Mouse (Mus musculus) liver, embryonic 14.5 days (tissue): ENCODE results near the gene Pla2g4c. TPM values are rescaled to one million over a fixed set of nuclear protein-coding genes. Genes with fewer than 3 reads are reported as not detected.

Experiments
- ATAC-seq: fragments of 200-750 bp; cut with Nextera tagmentation; 2 replicates; pipeline ENCODE4 v1.8.0; 2017; ENCODE audit warnings: moderate number of reproducible peaks, mild to moderate bottlenecking, moderate library complexity; ENCODE audit not compliant: insufficient read depth
- DNase-seq, 3 experiments: peaks; one replicate each; pipeline ENCODE4 v3.0.0-alpha.2; 2012 to 2013; ENCODE audit warnings: low read depth in 3 of 3, low spot score in 3 of 3
- H3K27ac ChIP-seq: fragments of 300-500 bp; sonication (generic); 2 replicates; pipeline ENCODE4 v1.5.1; 2014; ENCODE audit warnings: moderate library complexity, mild to moderate bottlenecking, control low read depth, inconsistent platforms
- H3K27me3 ChIP-seq: fragments of 300-500 bp; sonication (generic); 2 replicates; pipeline ENCODE4 v1.6.1; 2014; ENCODE audit warnings: mild to moderate bottlenecking, low read length, moderate library complexity; ENCODE audit not compliant: control insufficient read depth, insufficient read depth
- H3K36me3 ChIP-seq: fragments of 300-500 bp; sonication (generic); replicated peaks from 2 replicates; pipeline ENCODE4 v1.6.1; 2014; ENCODE audit warnings: low read depth; ENCODE audit not compliant: control insufficient read depth, insufficient read depth
- H3K4me1 ChIP-seq, 2 experiments: fragments of 200-500 bp in 1 of 2; fragments of 300-500 bp in 1 of 2; sonication (generic) in 1 of 2; replicated peaks; 2 replicates each; pipeline ENCODE4 v1.6.1; 2012 to 2014; ENCODE audit warnings: antibody characterized with exemption in 1 of 2, inconsistent platforms in 1 of 2, low read length in 1 of 2; ENCODE audit not compliant: control insufficient read depth in 2 of 2, insufficient read depth in 2 of 2
- H3K4me2 ChIP-seq: fragments of 300-500 bp; sonication (generic); 2 replicates; pipeline ENCODE4 v1.6.1; 2014; ENCODE audit warnings: low read depth, mild to moderate bottlenecking, control low read depth, moderate library complexity
- H3K4me3 ChIP-seq, 2 experiments: fragments of 200-500 bp in 1 of 2; fragments of 300-500 bp in 1 of 2; sonication (generic) in 1 of 2; 2 replicates each; pipeline ENCODE4 v1.5.1; 2012 to 2014; ENCODE audit warnings: low read depth in 2 of 2, low read length in 2 of 2, mild to moderate bottlenecking in 2 of 2, control low read depth in 1 of 2, inconsistent platforms in 1 of 2, moderate library complexity in 1 of 2; ENCODE audit not compliant: insufficient read depth in 1 of 2
- H3K9ac ChIP-seq: fragments of 300-500 bp; sonication (generic); replicated peaks from 2 replicates; pipeline ENCODE4 v1.6.1; 2014; ENCODE audit warnings: mild to moderate bottlenecking, control low read depth, moderate library complexity
- H3K9me3 ChIP-seq: fragments of 300-500 bp; sonication (generic); 2 replicates; pipeline ENCODE4 v1.6.1; 2016; ENCODE audit warnings: low read length, mixed read lengths; ENCODE audit not compliant: control insufficient read depth
- CTCF ChIP-seq: IDR thresholded peaks from 2 replicates; pipeline ENCODE4 v1.5.1; 2016; ENCODE audit warnings: antibody characterized with exemption, low read depth, control low read depth
- EP300 ChIP-seq: IDR thresholded peaks from 2 replicates; pipeline ENCODE4 v1.6.1; 2016; ENCODE audit warnings: antibody characterized with exemption, low read depth
- WGBS: fragments of 180-500 bp; shearing (Covaris S2); extraction: QIAGEN DNeasy Blood & Tissue Kit; methylation state at CpG from one replicate; pipeline ENCODE4 v1.1.7; 2014; ENCODE audit not compliant: insufficient replicate concordance; 5-methylcytosine and 5-hydroxymethylcytosine counted together
- polyA plus RNA-seq, 2 experiments: library from polyadenylated mRNA; depleted of rRNA in 1 of 2; stranded (reverse) in 1 of 2; unstranded in 1 of 2; fragments of >200 nt; fragmentation: Nextera tagmentation in 1 of 2; extraction: Ambion mirVana in 1 of 2; gene quantifications; 2 replicates each; pipeline versions ENCODE4 v1.2.1 to v1.2.3; 2012 to 2014

The Pla2g4c gene
- polyA plus RNA-seq, 2 experiments = 1.7 to 1.8 TPM

GRCm38 (mm10) chr7:13288621-13289020 is 35.8 kb upstream of the Pla2g4c start:
- H3K4me2 ChIP-seq = no peak overlapping the region
- H3K4me1 ChIP-seq = no peaks in the 10 kb centered on the region
- DNase-seq (no peak), ATAC-seq (peak; percentile 28; the same call in 1 of the 2 replicates)
- TF ChIP-seq EP300 (no peak), CTCF (peak; percentile 70)
- H3K9me3 ChIP-seq = no peaks in the 10 kb centered on the region
- peaks cover 99% of the 10 kb centered on the region for H3K36me3 ChIP-seq
- 54% methylated on average over 5 of the region's 5 CpGs for WGBS
- no peak overlapping the region for H3K9ac ChIP-seq
- H3K4me3 ChIP-seq = no peak overlapping the region
- no peaks in the 10 kb centered on the region for H3K27me3 ChIP-seq
- no peak overlapping the region for H3K27ac ChIP-seq

GRCm38 (mm10) chr7:13290041-13290675 is 34.3 kb upstream of the Pla2g4c start:
- WGBS = 100% methylated on average over 1 of the region's 1 CpGs
- Histone ChIP-seq H3K4me2 (no peak overlapping the region), H3K4me3 (no peak overlapping the region), H3K27ac (no peak overlapping the region), H3K9me3 (no peaks in the 10 kb centered on the region), H3K4me1 (no peaks in the 10 kb centered on the region), H3K9ac (no peak overlapping the region), H3K36me3 (peaks cover 100% of the 10 kb centered on the region), H3K27me3 (no peaks in the 10 kb centered on the region)
- DNase-seq (no peak), ATAC-seq (no peak)
- no peak for TF ChIP-seq CTCF
- TF ChIP-seq EP300 = no peak

GRCm38 (mm10) chr7:13291370-13291769 is 33.1 kb upstream of the Pla2g4c start:
- Histone ChIP-seq H3K4me1 (no peaks in the 10 kb centered on the region), H3K27me3 (no peaks in the 10 kb centered on the region), H3K9me3 (no peaks in the 10 kb centered on the region), H3K36me3 (peaks cover 100% of the 10 kb centered on the region), H3K4me3 (no peak overlapping the region), H3K4me2 (no peak overlapping the region), H3K9ac (no peak overlapping the region), H3K27ac (no peak overlapping the region)
- no peak for TF ChIP-seq CTCF
- no peak for TF ChIP-seq EP300
- WGBS = 72% methylated on average over 2 of the region's 2 CpGs
- ATAC-seq (no peak), DNase-seq (no peak)

GRCm38 (mm10) chr7:13293878-13294855 is 30.3 kb upstream of the Pla2g4c start:
- Histone ChIP-seq H3K27ac (no peak overlapping the region), H3K36me3 (peaks cover 96% of the 10 kb centered on the region), H3K9ac (no peak overlapping the region), H3K27me3 (no peaks in the 10 kb centered on the region), H3K4me2 (no peak overlapping the region), H3K9me3 (no peaks in the 10 kb centered on the region), H3K4me3 (no peak overlapping the region), H3K4me1 (no peaks in the 10 kb centered on the region)
- ATAC-seq = no peak
- no peak for DNase-seq
- WGBS = 68% methylated on average over 11 of the region's 11 CpGs
- no peak for TF ChIP-seq CTCF

- ATAC-seq (no peak), DNase-seq (no peak)
- no peak overlapping the region for H3K4me3 ChIP-seq
- H3K27ac ChIP-seq = no peak overlapping the region
- H3K4me1 ChIP-seq = no peaks in the 10 kb centered on the region
- H3K9me3 ChIP-seq = no peaks in the 10 kb centered on the region
- WGBS = 87% methylated on average over 7 of the region's 7 CpGs
- no peak overlapping the region for H3K9ac ChIP-seq
- H3K36me3 ChIP-seq = peaks cover 95% of the 10 kb centered on the region
- H3K27me3 ChIP-seq = no peaks in the 10 kb centered on the region
- no peak overlapping the region for H3K4me2 ChIP-seq
- TF ChIP-seq CTCF (no peak), EP300 (no peak)
Observed at GRCm38 (mm10) chr7:13295256-13295655, 29.2 kb upstream of the Pla2g4c start.
